Mouse (Mus musculus) megakaryocyte, embryonic 14.5 days (primary cell): ENCODE measurements around the gene Ndufaf5. TPM values are rescaled to one million over a fixed set of nuclear protein-coding genes. Genes with fewer than 3 reads are reported as not detected.

Source experiments
- H3K27me3 ChIP-seq: replicated peaks from 2 replicates; pipeline ENCODE3; 2012; ENCODE audit warnings: inconsistent platforms
- H3K36me3 ChIP-seq: replicated peaks from 2 replicates; pipeline ENCODE3; 2012; ENCODE audit warnings: low read length, inconsistent platforms, mixed read lengths
- H3K4me1 ChIP-seq: 2 replicates; pipeline ENCODE4 v1.6.1; 2012; ENCODE audit warnings: inconsistent platforms
- H3K4me3 ChIP-seq: replicated peaks from 2 replicates; pipeline ENCODE3; 2012; ENCODE audit warnings: moderate library complexity, mild to moderate bottlenecking, inconsistent platforms
- H3K9me3 ChIP-seq: 2 replicates; pipeline ENCODE4 v1.6.1; 2012; ENCODE audit warnings: inconsistent platforms
- FLI1 ChIP-seq: IDR thresholded peaks from 2 replicates; pipeline ENCODE4 v1.6.1; 2012; ENCODE audit warnings: low read length, inconsistent platforms, mixed read lengths
- GATA1 ChIP-seq: IDR thresholded peaks from 3 replicates; pipeline ENCODE4 v1.6.1; 2012; ENCODE audit warnings: mixed read lengths, low read length, inconsistent platforms, borderline replicate concordance
- polyA plus RNA-seq: library from polyadenylated mRNA; stranded (reverse); fragments of >175 nt; gene quantifications from 2 replicates; pipeline ENCODE4 v1.2.3, GENCODE M21; 2012; ENCODE audit warnings: low replicate concordance; ENCODE audit not compliant: insufficient read depth

Gene Ndufaf5
- polyA plus RNA-seq, 1 experiment = 15.6 TPM

DNA sequence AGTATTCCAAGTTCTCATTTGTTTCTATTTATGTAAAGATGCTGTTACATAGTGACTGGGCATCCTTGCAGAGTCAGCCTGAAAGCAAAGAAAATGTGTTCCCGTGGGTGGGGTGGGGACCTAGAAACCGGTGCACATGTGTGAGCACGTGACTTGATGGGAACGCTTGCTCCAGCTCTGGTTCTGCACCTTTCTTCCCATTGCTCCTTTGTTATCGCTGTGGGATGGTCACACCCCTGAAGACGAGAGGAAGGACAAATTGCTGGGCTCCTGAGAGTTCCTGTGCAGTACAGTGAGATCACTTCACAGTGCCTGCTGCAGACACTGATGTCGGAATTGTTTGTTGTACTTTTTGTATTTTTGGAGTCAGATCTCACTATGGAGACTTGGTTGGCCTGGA is 33.3 kb downstream of the Ndufaf5 start:
- H3K27me3 ChIP-seq = no peaks in the 10 kb centered on the region
- no peak for TF ChIP-seq FLI1
- TF ChIP-seq GATA1 = no peak
- H3K4me1 ChIP-seq = peaks cover 28% of the 10 kb centered on the region
- H3K36me3 ChIP-seq = peaks cover 73% of the 10 kb centered on the region
- no peak overlapping the region for H3K4me3 ChIP-seq
- no peaks in the 10 kb centered on the region for H3K9me3 ChIP-seq

DNA sequence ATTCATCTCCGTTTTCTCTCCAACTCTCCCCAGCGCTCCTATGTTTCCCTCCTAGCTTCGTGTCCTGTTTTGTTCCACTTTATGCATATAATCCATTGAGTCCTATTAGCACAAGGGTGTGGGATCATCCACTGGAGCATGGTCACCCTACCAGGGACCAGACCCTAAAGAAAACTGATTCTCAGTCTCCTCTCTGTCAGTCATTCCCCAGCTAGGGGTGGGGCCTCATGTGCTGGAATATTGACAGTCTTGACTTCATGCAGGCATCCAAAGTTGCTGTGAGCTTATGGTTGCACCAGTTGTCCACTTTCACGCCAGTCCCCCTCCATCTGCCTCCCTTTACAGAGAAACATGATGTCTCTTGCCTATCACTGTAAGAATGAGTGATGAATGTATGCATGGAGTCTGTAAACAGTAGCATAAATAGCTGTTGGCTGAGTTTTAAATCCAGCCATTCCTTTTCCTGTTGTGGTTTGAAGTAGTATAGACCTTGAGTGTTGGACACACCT is 44.1 kb downstream of the Ndufaf5 start:
- TF ChIP-seq FLI1 = no peak
- TF ChIP-seq GATA1 = no peak
- Histone ChIP-seq H3K4me3 (no peak overlapping the region), H3K9me3 (no peaks in the 10 kb centered on the region), H3K27me3 (no peaks in the 10 kb centered on the region), H3K4me1 (0 out of 2 replicates have a peak, but pooled peaks cover 3% of the 10 kb centered on the region), H3K36me3 (no peaks in the 10 kb centered on the region)

DNA sequence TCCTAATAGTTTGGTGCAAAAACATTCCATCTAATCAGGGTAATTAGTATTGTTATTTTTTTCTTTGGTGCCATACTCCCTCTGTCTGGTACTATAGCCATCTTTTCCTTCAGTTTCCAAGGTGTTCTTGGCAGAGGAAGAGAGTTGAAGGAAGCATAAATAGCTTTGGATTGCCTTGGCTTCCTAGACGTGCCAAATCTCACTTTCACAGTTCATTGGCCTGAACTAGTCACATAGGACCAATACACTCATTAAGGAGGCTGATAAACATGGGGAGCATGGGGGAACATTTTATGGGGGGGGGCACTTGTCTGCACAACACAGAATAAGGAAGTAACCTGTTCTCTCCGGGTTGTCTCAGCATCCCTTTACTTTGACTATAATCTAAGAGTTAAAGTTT is 45.0 kb downstream of the Ndufaf5 start:
- Histone ChIP-seq H3K36me3 (no peaks in the 10 kb centered on the region), H3K9me3 (0 out of 2 replicates have a peak, but pooled peaks cover 3% of the 10 kb centered on the region), H3K27me3 (no peaks in the 10 kb centered on the region), H3K4me3 (no peak overlapping the region), H3K4me1 (0 out of 2 replicates have a peak, but pooled peaks cover 3% of the 10 kb centered on the region)
- TF ChIP-seq FLI1 (no peak), GATA1 (no peak)

DNA sequence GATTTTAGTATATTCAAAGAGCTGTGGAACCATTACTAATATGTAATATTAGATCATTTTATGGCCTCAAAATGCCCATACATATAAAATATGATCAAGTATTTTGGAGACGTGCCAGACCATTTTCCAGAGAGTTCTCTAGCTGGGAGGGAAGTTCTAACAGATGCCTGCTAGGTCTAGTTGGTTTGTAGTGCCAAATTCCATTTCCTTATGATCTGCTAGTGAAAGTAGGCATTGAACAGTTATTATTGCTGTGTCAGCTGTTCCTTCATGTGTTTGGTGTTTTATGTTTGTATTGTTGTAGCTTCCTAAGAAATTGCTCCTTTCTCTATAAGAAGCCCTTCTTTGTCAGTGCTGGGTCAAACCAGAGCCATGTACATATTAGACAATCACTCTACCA is 45.5 kb downstream of the Ndufaf5 start:
- H3K4me1 ChIP-seq = 0 out of 2 replicates have a peak, but pooled peaks cover 3% of the 10 kb centered on the region
- no peak for TF ChIP-seq FLI1
- TF ChIP-seq GATA1 = no peak
- no peaks in the 10 kb centered on the region for H3K27me3 ChIP-seq
- no peak overlapping the region for H3K4me3 ChIP-seq
- no peaks in the 10 kb centered on the region for H3K36me3 ChIP-seq
- 0 out of 2 replicates have a peak, but pooled peaks cover 3% of the 10 kb centered on the region for H3K9me3 ChIP-seq

DNA sequence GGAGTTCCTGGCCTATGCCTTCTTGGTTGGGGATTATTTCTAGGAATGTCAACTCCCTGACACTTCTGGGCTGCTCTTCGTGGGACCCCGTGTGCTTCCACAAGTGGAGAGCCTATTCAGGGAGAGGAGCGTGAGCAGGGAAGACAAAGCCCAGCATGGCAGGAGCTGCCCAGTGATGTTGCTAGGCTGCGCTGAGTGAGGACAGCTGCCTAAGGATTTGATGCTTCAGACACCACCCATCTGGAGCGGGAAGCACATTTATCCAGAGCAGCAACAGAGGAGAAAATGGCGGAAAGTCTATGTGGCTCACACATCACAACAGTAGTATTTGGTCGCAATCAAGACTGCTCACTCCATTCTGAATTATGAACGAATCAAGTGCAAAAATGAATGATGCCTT is 49.9 kb downstream of the Ndufaf5 start:
- TF ChIP-seq GATA1 (no peak), FLI1 (no peak)
- no peak overlapping the region for H3K4me3 ChIP-seq
- no peaks in the 10 kb centered on the region for H3K36me3 ChIP-seq
- peaks cover 9% of the 10 kb centered on the region; the same call in 1 of the 2 replicates for H3K9me3 ChIP-seq
- H3K27me3 ChIP-seq = peaks cover 2% of the 10 kb centered on the region
- H3K4me1 ChIP-seq = no peaks in the 10 kb centered on the region

DNA sequence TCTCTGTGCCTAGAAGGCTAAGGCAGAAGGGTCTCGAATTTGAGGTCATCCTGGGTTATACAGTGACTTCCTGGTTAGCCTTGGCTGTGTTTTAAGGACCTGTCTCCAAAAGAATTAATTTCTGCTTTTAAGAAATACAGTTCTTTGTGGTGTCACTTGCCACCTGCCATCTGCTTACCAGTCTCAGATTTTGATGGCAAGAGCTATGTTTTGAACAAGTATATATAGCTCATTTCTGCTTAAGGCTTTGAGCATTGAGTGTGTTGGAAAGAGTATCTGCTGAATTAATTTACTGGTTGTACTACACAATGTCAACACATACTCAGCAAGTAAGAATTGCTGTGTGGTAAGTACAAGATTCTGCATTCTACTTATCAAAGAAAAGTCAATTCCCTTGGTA is 59.8 kb downstream of the Ndufaf5 start:
- Histone ChIP-seq H3K9me3 (peaks cover 23% of the 10 kb centered on the region), H3K27me3 (no peaks in the 10 kb centered on the region), H3K4me1 (no peaks in the 10 kb centered on the region), H3K36me3 (no peaks in the 10 kb centered on the region), H3K4me3 (no peak overlapping the region)
- no peak for TF ChIP-seq GATA1
- no peak for TF ChIP-seq FLI1

DNA sequence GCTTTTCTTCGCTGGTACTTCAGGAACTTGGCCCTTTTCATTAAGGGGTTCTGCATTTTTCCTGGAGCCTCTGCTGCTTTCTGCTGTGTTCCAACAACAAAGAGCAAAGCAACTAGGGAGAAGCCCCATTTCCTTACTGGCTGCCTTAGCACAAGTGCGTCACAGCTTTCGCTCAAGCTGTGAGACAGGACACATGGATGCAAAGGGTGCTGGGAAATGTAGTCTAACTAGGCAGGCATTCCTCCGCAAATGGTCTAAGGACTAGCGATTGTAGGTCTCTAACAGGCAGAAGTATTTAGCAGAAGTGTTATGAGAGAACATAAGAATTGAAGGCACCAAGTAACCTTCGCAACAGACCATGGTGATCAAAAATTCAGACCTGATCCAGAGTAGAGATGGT is 66.8 kb downstream of the Ndufaf5 start:
- H3K36me3 ChIP-seq = no peaks in the 10 kb centered on the region
- no peaks in the 10 kb centered on the region for H3K27me3 ChIP-seq
- no peaks in the 10 kb centered on the region; the same call in 1 of the 2 replicates for H3K4me1 ChIP-seq
- no peaks in the 10 kb centered on the region for H3K9me3 ChIP-seq
- no peak overlapping the region for H3K4me3 ChIP-seq
- TF ChIP-seq GATA1 = no peak

DNA sequence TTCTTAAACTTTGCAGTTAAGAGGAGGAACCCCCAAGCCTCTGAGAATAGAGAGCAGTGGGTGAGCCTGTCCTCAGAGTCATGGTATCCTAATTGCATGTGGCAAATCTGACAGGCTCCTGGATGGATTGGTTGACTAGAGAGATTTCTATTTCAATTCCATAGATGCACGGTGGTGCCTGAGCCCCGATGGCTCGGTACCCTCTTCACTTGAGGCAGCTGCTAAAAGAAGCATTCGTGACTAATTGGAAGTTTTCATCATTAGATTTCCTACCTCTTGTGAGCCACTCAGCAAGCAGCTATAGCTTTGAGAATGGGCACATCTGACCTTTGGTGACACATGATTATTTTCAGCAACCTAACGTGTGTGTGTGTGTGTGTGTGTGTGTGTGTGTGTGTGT is 71.9 kb downstream of the Ndufaf5 start:
- Histone ChIP-seq H3K4me3 (no peak overlapping the region), H3K9me3 (no peaks in the 10 kb centered on the region), H3K27me3 (no peaks in the 10 kb centered on the region), H3K4me1 (peaks cover 3% of the 10 kb centered on the region; the same call in 1 of the 2 replicates), H3K36me3 (no peaks in the 10 kb centered on the region)
- TF ChIP-seq FLI1 (no peak), GATA1 (no peak)

DNA sequence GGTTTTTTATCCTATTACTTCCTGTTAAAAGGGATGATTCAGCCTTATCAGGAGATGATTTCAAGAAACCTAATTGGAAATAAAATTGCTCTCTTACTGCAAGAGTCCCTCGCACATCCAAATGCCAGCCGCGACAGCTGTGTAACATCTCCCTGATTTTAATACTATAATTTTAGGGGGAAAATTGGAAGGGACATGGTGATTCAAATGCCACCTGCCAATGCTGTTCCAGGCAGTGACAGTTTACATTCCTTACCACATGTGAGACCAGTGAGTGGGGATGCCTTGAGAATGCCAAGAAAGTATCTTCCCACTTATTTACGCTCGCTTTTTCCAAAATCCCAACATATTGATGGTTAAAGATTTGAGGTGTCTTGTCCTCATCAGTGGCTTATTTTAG is 72.7 kb downstream of the Ndufaf5 start:
- no peak overlapping the region for H3K4me3 ChIP-seq
- H3K36me3 ChIP-seq = no peaks in the 10 kb centered on the region
- TF ChIP-seq FLI1 = no peak
- no peak for TF ChIP-seq GATA1
- no peaks in the 10 kb centered on the region for H3K9me3 ChIP-seq
- peaks cover 6% of the 10 kb centered on the region; the same call in 1 of the 2 replicates for H3K4me1 ChIP-seq
- no peaks in the 10 kb centered on the region for H3K27me3 ChIP-seq

Other genes with a start within 250 kb of the Ndufaf5 start
- 0.91 TPM in 1 of 2 replicates, not detected in the other for gene Tasp1, start 103.8 kb upstream of the Ndufaf5 start, polyA plus RNA-seq
- gene Gm17374, start 18.6 kb upstream of the Ndufaf5 start, polyA plus RNA-seq = not detected in 2 replicates
- 1.8 TPM in 1 of 2 replicates, not detected in the other for gene Esf1, start 85 bp upstream of the Ndufaf5 start, polyA plus RNA-seq
- not detected in 2 replicates for gene Sel1l2, start 219.1 kb downstream of the Ndufaf5 start, polyA plus RNA-seq
- 57.8 and 72.7 TPM in 2 replicates for gene Macrod2, start 224.7 kb downstream of the Ndufaf5 start, polyA plus RNA-seq